Mouse (Mus musculus) adrenal gland, adult (tissue): ENCODE measurements around the gene Hist1h2ae.
"Not testable (repeated sequence)": the region's sequence is repeated elsewhere in the genome, so short reads cannot be mapped to it uniquely, and the experiment has no call there.

Experiments
- DNase-seq, 2 experiments: peaks; one replicate each; pipeline ENCODE4 v3.0.0; 2022 to 2023; ENCODE audit warnings: low spot score in 1 of 2; ENCODE audit not compliant: inconsistent age in 2 of 2

Gene Hist1h2ae

GRCm38 (mm10) chr13:23542225-23542980, 28.6 kb downstream of the Hist1h2ae start:
- not testable (repeated sequence) for DNase-seq

- no peak for DNase-seq
Measured at GRCm38 (mm10) chr13:23541497-23541896, 29.5 kb downstream of the Hist1h2ae start.

GRCm38 (mm10) chr13:23539821-23540220, 31.2 kb downstream of the Hist1h2ae start:
- DNase-seq = not testable (repeated sequence)

GRCm38 (mm10) chr13:23538249-23538648, 32.8 kb downstream of the Hist1h2ae start:
- DNase-seq = no peak

GRCm38 (mm10) chr13:23537006-23537710, 33.9 kb downstream of the Hist1h2ae start:
- no peak for DNase-seq

- no peak for DNase-seq
Measured at GRCm38 (mm10) chr13:23536076-23536822, 34.8 kb downstream of the Hist1h2ae start.

- peak; percentile 87 to 96 for DNase-seq
Measured at GRCm38 (mm10) chr13:23535137-23536075, 35.6 kb downstream of the Hist1h2ae start, which contains the start of gene Hist1h3g. Hist1h3g (plus strand) TSS chr13:23535422.

GRCm38 (mm10) chr13:23534368-23535131, 36.5 kb downstream of the Hist1h2ae start:
- DNase-seq = peak in 1 of 2 experiments; percentile 54

- DNase-seq = peak; percentile 56 to 84
Measured at GRCm38 (mm10) chr13:23533560-23534367, 37.3 kb downstream of the Hist1h2ae start, which contains the start of gene Hist1h2af. Hist1h2af (plus strand) TSS chr13:23533906.

- no peak for DNase-seq
Measured at GRCm38 (mm10) chr13:23532262-23533075, 38.6 kb downstream of the Hist1h2ae start.

- DNase-seq = peak; percentile 97 to 100
Measured at GRCm38 (mm10) chr13:23530901-23531875, 39.8 kb downstream of the Hist1h2ae start, which contains the start of gene Hist1h4h. Hist1h4h (plus strand) TSS chr13:23531050.

- peak; percentile 68 to 96 for DNase-seq
Measured at GRCm38 (mm10) chr13:23530181-23530900, 40.7 kb downstream of the Hist1h2ae start.

- DNase-seq = no peak
Measured at GRCm38 (mm10) chr13:23529480-23530165, 41.4 kb downstream of the Hist1h2ae start.

GRCm38 (mm10) chr13:23529005-23529404, 42.0 kb downstream of the Hist1h2ae start:
- DNase-seq = no peak

- DNase-seq = peak; percentile 90 to 99
Measured at GRCm38 (mm10) chr13:23526312-23526711, 44.7 kb downstream of the Hist1h2ae start.
